Mouse (Mus musculus): Measurements from ENCODE around the gene Igflr1. TPM values are rescaled to one million over a fixed set of nuclear protein-coding genes. Genes with fewer than 3 reads are reported as not detected.
A peak's percentile ranks its signal among the peaks of the same experiment; 100 is the strongest.

Gene Igflr1
- polyA plus RNA-seq, 1 experiment = 3.4 TPM

GRCm38 (mm10) chr7:30591605-30591951 lies 26.4 kb downstream of the Igflr1 start:
- peaks cover 1% of the 10 kb centered on the region; the same call in 1 of the 2 replicates for H3K4me1 ChIP-seq (ENCODE audit: control insufficient read depth, insufficient read depth, low read length)
- no peak overlapping the region for H3K27ac ChIP-seq (ENCODE audit: insufficient read depth, low read length)
- TF ChIP-seq POLR2A (IDR thresholded peaks at IDR 0.05; ENCODE audit: extremely low read depth, insufficient read depth, low read length) (no peak), CTCF (IDR thresholded peaks at IDR 0.05; ENCODE audit: extremely low read depth, insufficient read depth, low read length) (no peak)
- H3K4me3 ChIP-seq (ENCODE audit: insufficient read depth, low read length) = no peak overlapping the region

GRCm38 (mm10) chr7:30592772-30593423 lies 27.7 kb downstream of the Igflr1 start:
- H3K4me3 ChIP-seq (ENCODE audit: insufficient read depth, low read length) = no peak overlapping the region
- H3K4me1 ChIP-seq (ENCODE audit: control insufficient read depth, insufficient read depth, low read length) = no peaks in the 10 kb centered on the region
- H3K27ac ChIP-seq (ENCODE audit: insufficient read depth, low read length) = no peak overlapping the region
- no peak for TF ChIP-seq POLR2A (IDR thresholded peaks at IDR 0.05; ENCODE audit: extremely low read depth, insufficient read depth, low read length)
- no peak for TF ChIP-seq CTCF (IDR thresholded peaks at IDR 0.05; ENCODE audit: extremely low read depth, insufficient read depth, low read length)

GRCm38 (mm10) chr7:30593579-30594509 lies 28.6 kb downstream of the Igflr1 start:
- H3K27ac ChIP-seq (ENCODE audit: insufficient read depth, low read length) = no peak overlapping the region
- TF ChIP-seq CTCF (IDR thresholded peaks at IDR 0.05; ENCODE audit: extremely low read depth, insufficient read depth, low read length) (no peak), POLR2A (IDR thresholded peaks at IDR 0.05; ENCODE audit: extremely low read depth, insufficient read depth, low read length) (no peak)
- H3K4me3 ChIP-seq (ENCODE audit: insufficient read depth, low read length) = no peak overlapping the region
- H3K4me1 ChIP-seq (ENCODE audit: control insufficient read depth, insufficient read depth, low read length) = no peaks in the 10 kb centered on the region

GRCm38 (mm10) chr7:30594510-30595024 lies 29.3 kb downstream of the Igflr1 start:
- Histone ChIP-seq H3K27ac (ENCODE audit: insufficient read depth, low read length) (no peak overlapping the region), H3K4me3 (ENCODE audit: insufficient read depth, low read length) (no peak overlapping the region), H3K4me1 (ENCODE audit: control insufficient read depth, insufficient read depth, low read length) (no peaks in the 10 kb centered on the region)
- no peak for TF ChIP-seq POLR2A (IDR thresholded peaks at IDR 0.05; ENCODE audit: extremely low read depth, insufficient read depth, low read length)
- TF ChIP-seq CTCF (IDR thresholded peaks at IDR 0.05; ENCODE audit: extremely low read depth, insufficient read depth, low read length) = no peak

GRCm38 (mm10) chr7:30596093-30596492 lies 30.9 kb downstream of the Igflr1 start:
- TF ChIP-seq CTCF (IDR thresholded peaks at IDR 0.05; ENCODE audit: extremely low read depth, insufficient read depth, low read length) (no peak), POLR2A (IDR thresholded peaks at IDR 0.05; ENCODE audit: extremely low read depth, insufficient read depth, low read length) (no peak)
- no peak overlapping the region for H3K4me3 ChIP-seq (ENCODE audit: insufficient read depth, low read length)
- H3K4me1 ChIP-seq (ENCODE audit: control insufficient read depth, insufficient read depth, low read length) = no peaks in the 10 kb centered on the region
- no peak overlapping the region for H3K27ac ChIP-seq (ENCODE audit: insufficient read depth, low read length)

- H3K27ac ChIP-seq (ENCODE audit: insufficient read depth, low read length) = no peak overlapping the region
- no peaks in the 10 kb centered on the region for H3K4me1 ChIP-seq (ENCODE audit: control insufficient read depth, insufficient read depth, low read length)
- TF ChIP-seq POLR2A (IDR thresholded peaks at IDR 0.05; ENCODE audit: extremely low read depth, insufficient read depth, low read length) = no peak
- no peak for TF ChIP-seq CTCF (IDR thresholded peaks at IDR 0.05; ENCODE audit: extremely low read depth, insufficient read depth, low read length)
- H3K4me3 ChIP-seq (ENCODE audit: insufficient read depth, low read length) = no peak overlapping the region
These were observed 31.6 kb downstream of the Igflr1 start for GRCm38 (mm10) chr7:30596811-30597210.

- TF ChIP-seq POLR2A (IDR thresholded peaks at IDR 0.05; ENCODE audit: extremely low read depth, insufficient read depth, low read length) (no peak), CTCF (IDR thresholded peaks at IDR 0.05; ENCODE audit: extremely low read depth, insufficient read depth, low read length) (no peak)
- Histone ChIP-seq H3K27ac (ENCODE audit: insufficient read depth, low read length) (no peak within 1 kb of the TSS), H3K4me1 (ENCODE audit: control insufficient read depth, insufficient read depth, low read length) (no peaks in the 10 kb centered on the region), H3K4me3 (ENCODE audit: insufficient read depth, low read length) (no peak within 1 kb of the TSS)
These were observed 33.6 kb downstream of the Igflr1 start, which contains the start of gene Zbtb32 for GRCm38 (mm10) chr7:30598786-30599185. Gene Zbtb32 (minus strand): TSS chr7:30598909.

GRCm38 (mm10) chr7:30599933-30600353 lies 34.7 kb downstream of the Igflr1 start:
- TF ChIP-seq POLR2A (IDR thresholded peaks at IDR 0.05; ENCODE audit: extremely low read depth, insufficient read depth, low read length) (0 out of 2 replicates have a peak, but pooled peaks have one; percentile 18), CTCF (IDR thresholded peaks at IDR 0.05; ENCODE audit: extremely low read depth, insufficient read depth, low read length) (no peak)
- no peak overlapping the region for H3K4me3 ChIP-seq (ENCODE audit: insufficient read depth, low read length)
- H3K27ac ChIP-seq (ENCODE audit: insufficient read depth, low read length) = no peak overlapping the region
- H3K4me1 ChIP-seq (ENCODE audit: control insufficient read depth, insufficient read depth, low read length) = no peaks in the 10 kb centered on the region

GRCm38 (mm10) chr7:30600651-30601050 lies 35.4 kb downstream of the Igflr1 start:
- TF ChIP-seq POLR2A (IDR thresholded peaks at IDR 0.05; ENCODE audit: extremely low read depth, insufficient read depth, low read length) = no peak
- TF ChIP-seq CTCF (IDR thresholded peaks at IDR 0.05; ENCODE audit: extremely low read depth, insufficient read depth, low read length) = no peak
- H3K4me3 ChIP-seq (ENCODE audit: insufficient read depth, low read length) = no peak overlapping the region
- H3K27ac ChIP-seq (ENCODE audit: insufficient read depth, low read length) = no peak overlapping the region
- H3K4me1 ChIP-seq (ENCODE audit: control insufficient read depth, insufficient read depth, low read length) = no peaks in the 10 kb centered on the region
